Mouse (Mus musculus) kidney, embryonic 15.5 days (tissue): ENCODE data around the gene Zfp867. TPM values are rescaled to one million over a fixed set of nuclear protein-coding genes. Genes with fewer than 3 reads are reported as not detected.
A peak's percentile ranks its signal among the peaks of the same experiment; 100 is the strongest.

Experiments
- ATAC-seq: fragments of 200-750 bp; cut with Nextera tagmentation; replicated peaks from 2 replicates; pipeline ENCODE4 v1.8.0; 2017; ENCODE audit warnings: moderate TSS enrichment; ENCODE audit not compliant: low FRiP score
- H3K27ac ChIP-seq: fragments of 300-500 bp; sonication (generic); 2 replicates; pipeline ENCODE4 v1.5.1; 2015; ENCODE audit warnings: mild to moderate bottlenecking, inconsistent platforms
- H3K27me3 ChIP-seq: fragments of 300-500 bp; sonication (generic); 2 replicates; pipeline ENCODE4 v1.6.1; 2015; ENCODE audit warnings: inconsistent platforms
- H3K36me3 ChIP-seq: fragments of 300-500 bp; sonication (generic); 2 replicates; pipeline ENCODE4 v1.6.1; 2015; ENCODE audit warnings: inconsistent platforms
- H3K4me1 ChIP-seq: fragments of 300-500 bp; sonication (generic); 2 replicates; pipeline ENCODE4 v1.6.1; 2015; ENCODE audit warnings: inconsistent platforms
- H3K4me2 ChIP-seq: fragments of 300-500 bp; sonication (generic); 2 replicates; pipeline ENCODE4 v1.6.1; 2015; ENCODE audit warnings: moderate library complexity, mild to moderate bottlenecking, inconsistent platforms
- H3K4me3 ChIP-seq: fragments of 300-500 bp; sonication (generic); replicated peaks from 2 replicates; pipeline ENCODE4 v1.5.1; 2015; ENCODE audit warnings: mild to moderate bottlenecking, inconsistent platforms
- H3K9ac ChIP-seq: fragments of 300-500 bp; sonication (generic); 2 replicates; pipeline ENCODE4 v1.6.1; 2015; ENCODE audit warnings: mild to moderate bottlenecking, inconsistent platforms
- H3K9me3 ChIP-seq: fragments of 300-500 bp; sonication (generic); replicated peaks from 2 replicates; pipeline ENCODE4 v1.6.1; 2016; ENCODE audit warnings: inconsistent platforms
- WGBS: fragments of 180-500 bp; shearing (Covaris S2); methylation state at CpG from one replicate; pipeline ENCODE4 v1.1.7; 2015; ENCODE audit warnings: mixed read lengths; 5-methylcytosine and 5-hydroxymethylcytosine counted together
- polyA plus RNA-seq: library from polyadenylated mRNA; unstranded; fragments of >200 nt; fragmentation: Nextera tagmentation; extraction: Ambion mirVana; gene quantifications from 2 replicates; pipeline ENCODE4 v1.2.1, GENCODE M21; 2015

The Zfp867 gene
- polyA plus RNA-seq, 1 experiment from 2014 or later, result 8.2 TPM

DNA sequence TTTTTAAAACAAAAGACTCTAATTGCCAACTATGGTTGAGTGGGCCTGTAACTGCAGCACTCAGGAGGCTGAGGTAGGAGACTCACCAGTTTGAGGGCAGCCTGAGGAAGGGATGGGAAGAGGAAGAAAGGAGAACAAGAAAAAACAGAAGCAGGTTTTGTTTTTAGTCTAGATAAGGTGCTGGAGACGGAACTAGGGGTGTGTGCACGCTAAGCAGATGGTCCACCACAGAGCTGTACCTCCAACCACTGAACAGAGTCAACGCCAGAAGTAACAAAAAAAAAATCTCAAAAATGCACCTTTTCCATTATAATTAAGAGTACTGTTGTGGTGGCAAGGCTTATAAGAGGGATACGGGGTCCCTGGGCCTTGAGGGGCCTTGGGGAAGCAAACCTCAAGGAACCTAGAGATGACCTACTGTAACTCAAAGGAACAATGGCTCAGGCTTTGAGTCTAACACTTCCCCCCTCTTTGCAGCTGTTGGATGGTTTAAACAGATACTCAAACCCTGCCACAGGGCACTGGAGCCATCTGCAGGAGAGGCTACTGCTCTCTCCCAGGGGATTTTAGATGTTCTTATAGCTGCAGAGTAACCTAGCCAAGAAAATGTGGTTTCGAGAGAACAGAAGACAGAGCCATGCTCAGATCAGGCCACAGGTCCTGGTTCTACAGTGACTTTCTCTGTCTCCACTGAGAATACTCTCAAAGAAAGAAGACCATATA lies 29.9 kb upstream of the Zfp867 start:
- Histone ChIP-seq H3K4me2 (no peak overlapping the region), H3K4me1 (peaks cover 16% of the 10 kb centered on the region), H3K9me3 (no peaks in the 10 kb centered on the region), H3K36me3 (peaks cover 74% of the 10 kb centered on the region), H3K9ac (no peak overlapping the region), H3K27ac (no peak overlapping the region), H3K27me3 (no peaks in the 10 kb centered on the region), H3K4me3 (no peak overlapping the region)
- 92% methylated on average over 5 of the region's 5 CpGs for WGBS
- ATAC-seq, result no peak

DNA sequence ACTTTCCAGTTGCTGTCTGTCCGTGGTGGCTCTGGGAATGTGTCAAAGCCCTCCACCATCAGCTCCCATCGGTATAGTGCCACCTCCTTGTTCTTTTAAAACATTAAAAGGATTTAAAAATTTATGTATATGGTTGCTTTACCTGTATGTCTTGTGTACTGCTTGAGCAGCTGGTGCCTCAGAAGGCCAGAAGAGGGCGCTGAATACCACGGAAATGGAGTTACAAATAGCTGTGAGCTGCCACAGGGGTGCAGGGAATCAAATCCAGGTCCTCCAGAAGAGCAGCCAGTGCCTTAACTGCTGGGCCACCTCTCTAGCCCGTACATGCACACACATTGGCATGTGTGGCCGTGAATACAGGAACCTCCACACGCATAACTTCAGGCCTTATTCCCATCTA lies 25.5 kb upstream of the Zfp867 start:
- H3K4me2 ChIP-seq, result no peak overlapping the region
- H3K9me3 ChIP-seq, result no peaks in the 10 kb centered on the region
- WGBS, result 93% methylated on average over 7 of the region's 7 CpGs
- ATAC-seq, result no peak
- no peak overlapping the region for H3K9ac ChIP-seq
- no peak overlapping the region for H3K4me3 ChIP-seq
- H3K27ac ChIP-seq, result no peak overlapping the region
- H3K4me1 ChIP-seq, result no peaks in the 10 kb centered on the region
- H3K27me3 ChIP-seq, result no peaks in the 10 kb centered on the region
- H3K36me3 ChIP-seq, result peaks cover 100% of the 10 kb centered on the region

- no peaks in the 10 kb centered on the region for H3K9me3 ChIP-seq
- 85% methylated on average over 6 of the region's 6 CpGs for WGBS
- H3K9ac ChIP-seq, result no peak overlapping the region
Measured at GRCm38 (mm10) chr11:59496672-59497310, 24.5 kb upstream of the Zfp867 start.

GRCm38 (mm10) chr11:59486222-59486621 lies 13.9 kb upstream of the Zfp867 start:
- 81% methylated on average over 8 of the region's 8 CpGs for WGBS
- H3K36me3 ChIP-seq, result peaks cover 62% of the 10 kb centered on the region
- H3K9me3 ChIP-seq, result no peaks in the 10 kb centered on the region
- no peaks in the 10 kb centered on the region for H3K4me1 ChIP-seq
- no peak overlapping the region for H3K9ac ChIP-seq
- no peak overlapping the region for H3K4me3 ChIP-seq
- H3K4me2 ChIP-seq, result no peak overlapping the region
- no peaks in the 10 kb centered on the region for H3K27me3 ChIP-seq
- no peak overlapping the region for H3K27ac ChIP-seq
- no peak for ATAC-seq

More at GRCm38 (mm10) chr11:59496672-59497310, 24.5 kb upstream of the Zfp867 start:
- Histone ChIP-seq H3K4me2 (no peak overlapping the region), H3K27me3 (no peaks in the 10 kb centered on the region), H3K27ac (no peak overlapping the region), H3K4me1 (no peaks in the 10 kb centered on the region), H3K4me3 (no peak overlapping the region), H3K36me3 (peaks cover 100% of the 10 kb centered on the region)
- ATAC-seq, result no peak

- no peak overlapping the region for H3K4me2 ChIP-seq
- ATAC-seq, result no peak
- 51% methylated on average over 2 of the region's 2 CpGs for WGBS
- no peaks in the 10 kb centered on the region for H3K9me3 ChIP-seq
- no peak overlapping the region for H3K27ac ChIP-seq
- H3K27me3 ChIP-seq, result no peaks in the 10 kb centered on the region
- no peak overlapping the region for H3K9ac ChIP-seq
- H3K4me1 ChIP-seq, result no peaks in the 10 kb centered on the region
- no peak overlapping the region for H3K4me3 ChIP-seq
- H3K36me3 ChIP-seq, result peaks cover 56% of the 10 kb centered on the region
Measured at GRCm38 (mm10) chr11:59485641-59486040, 13.4 kb upstream of the Zfp867 start.

DNA sequence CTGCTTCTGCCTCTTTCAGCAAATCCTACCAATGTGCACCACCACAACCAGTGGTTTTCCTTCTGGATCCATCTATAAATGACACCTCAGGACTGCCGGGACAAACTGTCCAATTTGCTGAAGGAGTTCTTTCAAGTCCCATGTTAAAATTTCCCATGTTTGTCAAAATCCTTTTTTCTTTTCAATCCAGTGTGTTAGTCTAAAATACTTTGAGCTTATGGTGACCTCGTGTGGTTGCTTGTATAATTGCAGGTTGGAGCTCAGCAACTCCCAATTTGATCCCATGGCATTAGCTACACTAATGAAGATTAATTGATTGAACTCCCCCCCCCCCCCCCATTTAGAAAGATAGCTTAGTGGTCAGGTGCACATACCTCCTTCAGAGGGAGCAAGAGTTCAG lies 10.9 kb upstream of the Zfp867 start:
- peaks cover 32% of the 10 kb centered on the region for H3K36me3 ChIP-seq
- WGBS, result 9% methylated on average over 2 of the region's 2 CpGs
- H3K4me2 ChIP-seq, result no peak overlapping the region
- ATAC-seq, result no peak
- no peak overlapping the region for H3K9ac ChIP-seq
- no peak overlapping the region for H3K4me3 ChIP-seq
- H3K4me1 ChIP-seq, result no peaks in the 10 kb centered on the region
- H3K9me3 ChIP-seq, result no peaks in the 10 kb centered on the region
- no peaks in the 10 kb centered on the region for H3K27me3 ChIP-seq
- H3K27ac ChIP-seq, result no peak overlapping the region

GRCm38 (mm10) chr11:59477240-59477639 lies 5.0 kb upstream of the Zfp867 start:
- Histone ChIP-seq H3K9me3 (no peaks in the 10 kb centered on the region), H3K36me3 (no peaks in the 10 kb centered on the region), H3K27ac (no peak overlapping the region), H3K27me3 (no peaks in the 10 kb centered on the region), H3K4me2 (no peak overlapping the region), H3K4me1 (no peaks in the 10 kb centered on the region), H3K9ac (no peak overlapping the region), H3K4me3 (no peak overlapping the region)
- WGBS, result 68% methylated on average over 6 of the region's 6 CpGs
- no peak for ATAC-seq

DNA sequence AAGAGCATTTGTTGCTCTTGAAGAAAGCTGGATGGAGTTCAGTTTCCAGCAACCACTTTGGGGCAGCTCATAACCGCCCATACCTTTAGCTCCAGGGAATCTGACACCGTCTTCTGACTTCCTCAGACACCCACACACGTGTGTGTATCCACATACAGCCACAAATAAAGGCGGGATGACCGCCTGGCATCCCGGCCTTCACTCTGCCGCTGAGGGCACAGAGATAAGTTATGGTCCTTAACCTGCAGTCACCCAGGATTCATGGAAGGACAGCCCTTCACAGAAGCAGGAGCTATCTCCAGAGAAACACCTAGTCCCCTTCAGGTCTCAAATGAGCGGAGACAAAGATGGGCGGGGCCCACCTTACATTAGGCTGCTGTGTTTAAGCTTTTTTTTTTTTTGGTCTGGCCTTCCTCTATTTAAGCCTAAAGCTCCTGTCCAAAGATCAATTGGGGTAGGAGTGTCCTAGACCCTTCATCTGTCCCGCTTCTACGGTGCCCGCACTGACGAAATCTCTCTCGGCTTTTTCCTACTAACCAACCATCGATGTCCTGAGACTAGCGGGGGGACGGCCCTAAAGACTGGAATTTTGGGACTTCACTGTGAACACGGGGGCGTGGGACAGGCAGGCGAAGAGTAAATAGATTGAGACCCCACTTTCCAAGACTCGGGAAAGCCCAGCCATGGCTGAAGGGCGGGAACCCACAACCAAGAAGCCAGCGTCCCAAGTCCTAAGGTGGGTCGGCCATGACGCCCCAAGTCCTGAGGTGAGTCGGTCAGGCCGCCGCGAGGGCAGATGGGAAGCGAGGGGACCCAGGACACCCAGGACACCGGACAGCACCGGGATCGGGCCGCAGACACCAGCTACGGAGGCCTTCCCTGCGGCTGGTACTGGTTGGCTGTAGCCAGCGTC lies 605 bp downstream of the Zfp867 start:
- H3K4me3 ChIP-seq, result peak overlapping the region; percentile 83
- H3K9ac ChIP-seq, result peak overlapping the region; percentile 78
- peak; percentile 80 for ATAC-seq
- peak overlapping the region; percentile 86 for H3K27ac ChIP-seq
- H3K27me3 ChIP-seq, result no peaks in the 10 kb centered on the region
- no peaks in the 10 kb centered on the region for H3K9me3 ChIP-seq
- H3K4me2 ChIP-seq, result peak overlapping the region; percentile 87
- H3K4me1 ChIP-seq, result peaks cover 9% of the 10 kb centered on the region
- peaks cover 2% of the 10 kb centered on the region; the same call in 1 of the 2 replicates for H3K36me3 ChIP-seq
- WGBS, result 2% methylated on average over 37 of the region's 37 CpGs

DNA sequence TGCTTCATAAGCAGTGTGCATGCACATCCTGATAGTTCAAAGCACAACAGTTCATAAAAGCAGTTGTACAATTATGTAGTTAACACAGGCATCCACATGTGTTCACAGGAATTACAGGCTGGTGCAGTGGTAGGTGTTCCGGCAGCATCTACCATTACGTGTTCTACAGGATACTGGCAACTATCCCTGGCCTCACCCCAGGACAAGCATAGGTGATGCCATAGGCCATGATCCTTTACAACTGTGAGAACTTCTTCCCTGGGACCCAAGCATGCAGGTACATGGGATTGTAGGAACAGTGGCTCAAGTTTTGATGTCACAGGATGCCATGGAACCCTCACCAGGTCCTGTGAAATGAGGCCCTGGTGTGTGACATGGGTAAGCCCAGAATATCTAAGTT lies 11.8 kb downstream of the Zfp867 start:
- ATAC-seq, result no peak
- Histone ChIP-seq H3K4me3 (no peak overlapping the region), H3K36me3 (peaks cover 79% of the 10 kb centered on the region), H3K27me3 (no peaks in the 10 kb centered on the region), H3K9ac (no peak overlapping the region), H3K9me3 (peaks cover 20% of the 10 kb centered on the region), H3K4me1 (peaks cover 3% of the 10 kb centered on the region; the same call in 1 of the 2 replicates), H3K4me2 (no peak overlapping the region), H3K27ac (no peak overlapping the region)
- WGBS, result 96% methylated on average over 2 of the region's 2 CpGs

GRCm38 (mm10) chr11:59458973-59459372 lies 13.3 kb downstream of the Zfp867 start:
- peaks cover 80% of the 10 kb centered on the region for H3K36me3 ChIP-seq
- peak overlapping the region; percentile 59; the same call in 1 of the 2 replicates for H3K27ac ChIP-seq
- H3K4me3 ChIP-seq, result no peak overlapping the region
- peaks cover 3% of the 10 kb centered on the region; the same call in 1 of the 2 replicates for H3K4me1 ChIP-seq
- H3K9me3 ChIP-seq, result peaks cover 12% of the 10 kb centered on the region
- ATAC-seq, result peak; percentile 70
- H3K9ac ChIP-seq, result no peak overlapping the region
- no peak overlapping the region for H3K4me2 ChIP-seq
- no peaks in the 10 kb centered on the region for H3K27me3 ChIP-seq
- 52% methylated on average over 5 of the region's 5 CpGs for WGBS

DNA sequence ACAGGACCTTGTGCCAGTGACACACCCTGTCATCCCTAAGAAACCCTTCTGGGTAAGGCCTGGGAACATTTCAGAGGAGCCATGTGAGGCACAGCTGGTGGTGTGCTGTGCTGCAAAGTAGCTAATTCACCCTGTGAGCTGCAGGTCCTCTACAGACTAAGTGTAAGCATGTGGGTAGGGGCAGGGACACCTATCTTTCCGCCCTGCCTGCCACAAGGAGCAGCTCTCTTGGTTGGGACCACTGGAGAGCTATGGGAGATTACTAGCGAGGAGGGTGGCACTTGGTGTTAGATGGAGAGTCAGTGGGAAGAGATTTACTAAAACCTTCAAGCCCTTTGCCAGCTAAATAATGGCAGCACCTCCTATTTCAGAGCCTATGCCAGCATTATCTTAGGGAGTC lies 15.4 kb downstream of the Zfp867 start:
- no peak overlapping the region for H3K9ac ChIP-seq
- H3K4me1 ChIP-seq, result peaks cover 4% of the 10 kb centered on the region; the same call in 1 of the 2 replicates
- no peaks in the 10 kb centered on the region for H3K9me3 ChIP-seq
- 94% methylated on average over 2 of the region's 2 CpGs for WGBS
- no peak for ATAC-seq
- H3K27ac ChIP-seq, result no peak overlapping the region
- H3K27me3 ChIP-seq, result no peaks in the 10 kb centered on the region
- H3K4me2 ChIP-seq, result no peak overlapping the region
- H3K36me3 ChIP-seq, result peaks cover 78% of the 10 kb centered on the region
- no peak overlapping the region for H3K4me3 ChIP-seq

DNA sequence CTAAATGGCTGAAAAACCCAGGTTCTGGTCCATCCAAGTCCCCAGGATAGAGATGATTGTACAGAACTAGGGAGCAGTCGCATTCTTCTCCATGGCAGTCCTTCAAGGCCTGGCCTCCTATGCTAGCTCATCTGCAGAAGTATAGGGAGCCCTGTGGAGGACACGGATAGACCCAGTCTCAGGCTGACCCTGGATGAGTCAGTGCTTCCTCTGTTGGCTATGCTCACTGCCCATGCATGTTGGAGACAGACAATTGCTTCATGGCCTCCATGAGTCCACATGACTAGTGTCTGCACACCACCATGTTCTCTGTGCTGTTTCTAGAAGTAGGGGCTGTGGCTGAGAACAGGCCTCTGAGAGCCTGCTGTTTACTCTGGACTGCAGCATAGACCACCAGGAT lies 15.9 kb downstream of the Zfp867 start:
- Histone ChIP-seq H3K4me3 (no peak overlapping the region), H3K9ac (no peak overlapping the region), H3K27me3 (no peaks in the 10 kb centered on the region), H3K36me3 (peaks cover 78% of the 10 kb centered on the region), H3K27ac (no peak overlapping the region), H3K9me3 (no peaks in the 10 kb centered on the region), H3K4me1 (peaks cover 9% of the 10 kb centered on the region), H3K4me2 (no peak overlapping the region)
- ATAC-seq, result no peak
- WGBS, result 93% methylated on average over 2 of the region's 2 CpGs
